Mouse (Mus musculus): ENCODE measurements around the gene Sec24b. TPM values are rescaled to one million over a fixed set of nuclear protein-coding genes. Genes with fewer than 3 reads are reported as not detected.
A peak's percentile ranks its signal among the peaks of the same experiment; 100 is the strongest.

The Sec24b gene
- polyA plus RNA-seq, 1 experiment from 2014 or later, result 33.5 TPM

DNA sequence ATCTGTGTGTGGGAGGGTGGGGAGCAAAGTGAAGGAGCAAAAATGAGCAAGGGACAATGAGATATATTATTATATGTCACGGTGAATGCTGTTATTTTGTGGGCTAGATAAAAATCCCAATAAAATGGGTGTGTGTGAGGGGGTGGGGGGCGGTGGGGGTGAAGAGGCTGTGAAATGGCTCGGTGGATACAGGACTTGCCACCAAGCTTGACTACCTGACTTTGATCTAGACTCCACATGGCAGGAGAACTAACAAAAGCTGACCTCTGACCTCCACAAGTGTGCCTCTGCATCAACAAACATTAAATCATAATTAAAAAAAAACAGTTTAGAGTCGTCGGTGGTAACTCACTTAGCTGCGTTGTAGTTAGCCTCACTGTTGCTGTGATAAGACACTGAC is 81.8 kb downstream of the Sec24b start:
- H3K36me3 ChIP-seq (ENCODE audit: control insufficient read depth, insufficient read depth, low read length), result peaks cover 27% of the 10 kb centered on the region
- H3K9me3 ChIP-seq (ENCODE audit: control insufficient read depth, low read length), result no peaks in the 10 kb centered on the region
- WGBS, result 48% methylated on average over 6 of the region's 6 CpGs
- H3K27ac ChIP-seq (replicated peaks; ENCODE audit: low read depth, low read length), result no peak overlapping the region
- H3K4me1 ChIP-seq (ENCODE audit: control insufficient read depth, insufficient read depth, low read length), result no peaks in the 10 kb centered on the region
- H3K9ac ChIP-seq (ENCODE audit: low read depth, low read length), result no peak overlapping the region
- H3K4me3 ChIP-seq (ENCODE audit: low read depth, low read length), result no peak overlapping the region
- no peak overlapping the region for H3K4me2 ChIP-seq (ENCODE audit: low read depth, low read length)
- ATAC-seq (ENCODE audit: low read depth), result no peak
- DNase-seq (ENCODE audit: low spot score), result no peak
- H3K27me3 ChIP-seq (replicated peaks; ENCODE audit: control insufficient read depth, insufficient read depth, low read length), result no peaks in the 10 kb centered on the region

DNA sequence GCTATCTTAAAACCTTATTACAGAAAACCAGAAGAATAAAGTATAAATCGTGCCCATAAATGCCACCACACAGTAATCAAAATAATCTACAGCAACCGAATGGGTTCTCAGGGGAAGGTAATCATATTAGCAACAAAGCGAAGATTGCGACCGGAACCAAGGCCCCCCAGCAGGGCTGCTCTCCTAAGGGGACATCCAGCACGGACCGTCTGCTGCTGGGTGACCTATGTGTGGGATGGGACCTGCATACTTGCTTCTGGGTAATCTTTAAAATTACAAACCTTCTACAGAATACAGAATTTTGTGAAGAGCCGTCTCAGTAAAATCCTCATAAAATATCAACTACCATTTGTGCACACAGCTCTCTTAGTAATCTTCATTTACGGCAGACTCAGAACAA is 82.6 kb downstream of the Sec24b start:
- no peak overlapping the region for H3K4me2 ChIP-seq (ENCODE audit: low read depth, low read length)
- H3K9ac ChIP-seq (ENCODE audit: low read depth, low read length), result no peak overlapping the region
- H3K27me3 ChIP-seq (replicated peaks; ENCODE audit: control insufficient read depth, insufficient read depth, low read length), result no peaks in the 10 kb centered on the region
- DNase-seq (ENCODE audit: low spot score), result no peak
- H3K36me3 ChIP-seq (ENCODE audit: control insufficient read depth, insufficient read depth, low read length), result peaks cover 21% of the 10 kb centered on the region
- no peak for ATAC-seq (ENCODE audit: low read depth)
- H3K4me3 ChIP-seq (ENCODE audit: low read depth, low read length), result no peak overlapping the region
- H3K9me3 ChIP-seq (ENCODE audit: control insufficient read depth, low read length), result no peaks in the 10 kb centered on the region
- no peaks in the 10 kb centered on the region for H3K4me1 ChIP-seq (ENCODE audit: control insufficient read depth, insufficient read depth, low read length)
- 77% methylated on average over 9 of the region's 9 CpGs for WGBS
- no peak overlapping the region for H3K27ac ChIP-seq (replicated peaks; ENCODE audit: low read depth, low read length)

GRCm38 (mm10) chr3:129976317-129976716 is 85.0 kb downstream of the Sec24b start:
- no peak for ATAC-seq (ENCODE audit: low read depth)
- no peak for DNase-seq (ENCODE audit: low spot score)
- Histone ChIP-seq H3K9me3 (ENCODE audit: control insufficient read depth, low read length) (no peaks in the 10 kb centered on the region), H3K4me1 (ENCODE audit: control insufficient read depth, insufficient read depth, low read length) (no peaks in the 10 kb centered on the region), H3K36me3 (ENCODE audit: control insufficient read depth, insufficient read depth, low read length) (0 out of 2 replicates have a peak, but pooled peaks cover under 1% of the 10 kb centered on the region), H3K27me3 (replicated peaks; ENCODE audit: control insufficient read depth, insufficient read depth, low read length) (no peaks in the 10 kb centered on the region), H3K9ac (ENCODE audit: low read depth, low read length) (no peak overlapping the region), H3K27ac (replicated peaks; ENCODE audit: low read depth, low read length) (no peak overlapping the region), H3K4me3 (ENCODE audit: low read depth, low read length) (no peak overlapping the region), H3K4me2 (ENCODE audit: low read depth, low read length) (no peak overlapping the region)
- whole genome bisulfite sequencing, result 87% methylated on average over 5 of the region's 5 CpGs

DNA sequence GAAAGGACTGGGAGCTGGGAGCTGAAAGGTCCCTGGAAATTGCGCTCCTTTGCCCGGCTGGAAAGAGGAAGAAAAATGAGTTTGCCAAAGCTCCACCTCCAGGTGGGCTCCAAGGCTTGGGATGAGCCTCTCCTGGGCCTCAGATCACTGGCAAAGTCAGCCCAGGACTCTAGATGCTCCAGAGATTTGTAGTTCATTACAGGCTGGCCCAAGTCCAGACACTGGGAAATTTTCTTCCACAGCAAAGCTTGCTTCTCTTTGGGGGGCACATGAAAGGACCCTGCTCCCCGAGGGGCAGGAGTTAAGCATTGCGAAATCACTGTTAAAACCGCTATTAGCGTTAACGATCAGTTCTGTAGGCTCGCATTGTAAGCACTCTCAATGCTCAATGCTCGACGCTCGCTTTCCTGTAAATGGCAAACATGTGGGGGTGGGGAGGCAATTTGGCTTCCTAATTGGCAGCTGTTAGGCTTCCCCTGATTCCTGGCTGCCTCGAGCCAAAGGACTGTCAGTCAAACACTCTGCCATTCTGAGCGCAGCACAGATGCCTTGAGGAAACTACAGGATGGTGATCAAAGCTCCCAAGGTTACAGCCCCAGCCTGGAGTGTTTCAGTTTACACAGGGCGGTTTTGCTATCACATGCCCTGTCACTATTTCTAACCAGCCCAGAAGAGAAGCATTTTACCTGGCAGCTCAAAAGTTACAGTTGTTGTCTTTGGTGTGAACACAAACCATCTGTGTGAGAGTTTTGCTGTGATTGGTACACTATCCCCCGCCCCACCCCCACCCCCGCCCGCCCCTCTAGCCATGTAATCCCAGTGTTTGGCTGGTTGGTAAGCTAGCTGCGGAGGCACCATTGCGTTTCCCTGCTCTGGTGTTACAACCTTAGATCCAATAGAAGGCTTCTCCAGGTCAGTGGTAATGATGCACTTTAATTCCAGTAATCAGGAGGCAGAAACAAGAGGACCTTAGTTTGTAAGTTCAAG is 90.5 kb downstream of the Sec24b start:
- peak; percentile 73 for ATAC-seq (ENCODE audit: low read depth)
- H3K36me3 ChIP-seq (ENCODE audit: control insufficient read depth, insufficient read depth, low read length), result no peaks in the 10 kb centered on the region
- peaks cover 25% of the 10 kb centered on the region for H3K27me3 ChIP-seq (replicated peaks; ENCODE audit: control insufficient read depth, insufficient read depth, low read length)
- peak overlapping the region; percentile 99 for H3K4me2 ChIP-seq (ENCODE audit: low read depth, low read length)
- H3K4me3 ChIP-seq (ENCODE audit: low read depth, low read length), result peak overlapping the region; percentile 63
- no peak overlapping the region for H3K27ac ChIP-seq (replicated peaks; ENCODE audit: low read depth, low read length)
- peak overlapping the region; percentile 59 for H3K9ac ChIP-seq (ENCODE audit: low read depth, low read length)
- 9% methylated on average over 19 of the region's 19 CpGs for WGBS
- DNase-seq (ENCODE audit: low spot score), result peak; percentile 88
- no peaks in the 10 kb centered on the region for H3K9me3 ChIP-seq (ENCODE audit: control insufficient read depth, low read length)
- peaks cover 7% of the 10 kb centered on the region for H3K4me1 ChIP-seq (ENCODE audit: control insufficient read depth, insufficient read depth, low read length)

DNA sequence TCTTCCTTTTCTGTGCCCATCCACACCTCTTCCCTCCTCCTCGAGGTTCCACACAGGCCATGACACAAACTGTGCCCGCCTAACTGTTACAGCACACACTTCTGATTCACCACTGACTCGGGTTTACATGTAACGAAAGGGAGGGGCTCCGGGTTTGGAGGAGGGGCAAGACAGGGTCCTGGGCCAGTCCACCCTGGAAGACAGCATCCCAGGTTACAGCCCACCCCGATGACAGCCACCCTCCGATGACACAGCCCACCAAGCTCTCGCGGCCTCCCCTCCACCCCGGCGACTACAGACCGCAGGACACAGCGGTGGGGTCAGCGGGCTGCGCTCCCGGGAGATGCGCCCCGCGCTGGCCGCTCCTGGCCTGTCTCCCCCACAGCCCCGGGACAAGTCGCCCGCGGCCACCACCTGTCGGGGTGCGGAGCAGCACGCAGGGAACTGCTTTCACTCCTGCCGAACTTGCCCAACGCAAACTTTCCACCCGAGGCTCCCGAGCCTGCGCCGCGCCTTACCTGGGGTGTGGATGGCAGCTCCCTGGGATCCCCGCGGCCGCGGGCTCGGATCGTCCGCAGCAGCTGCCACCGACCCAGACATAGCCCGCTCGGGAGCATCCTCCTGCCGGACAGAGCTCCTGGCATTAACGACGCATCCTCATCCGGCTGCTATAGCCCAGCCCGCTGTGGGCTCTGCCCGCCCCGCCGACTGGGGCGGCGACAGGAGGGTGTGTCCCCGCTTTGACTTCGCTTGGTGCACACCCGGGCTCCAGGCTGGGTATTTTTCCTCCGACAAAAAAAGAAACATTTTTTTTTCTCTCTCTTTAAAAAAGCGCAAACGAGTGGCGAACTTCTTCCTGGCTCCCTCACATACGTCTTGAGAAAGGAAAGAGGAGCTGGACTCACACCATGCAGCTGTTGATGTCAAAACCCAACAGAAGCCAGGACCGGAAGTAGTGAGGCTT is 91.6 kb downstream of the Sec24b start, which contains the start of gene Mcub:
Mcub (minus strand) TSS at position 775 of the 964 bp plus-strand sequence.
- peak within 1 kb of the TSS; percentile 59 for H3K9ac ChIP-seq (ENCODE audit: low read depth, low read length)
- peak within 1 kb of the TSS; percentile 99 for H3K4me2 ChIP-seq (ENCODE audit: low read depth, low read length)
- no peaks in the 10 kb centered on the region for H3K9me3 ChIP-seq (ENCODE audit: control insufficient read depth, low read length)
- H3K36me3 ChIP-seq (ENCODE audit: control insufficient read depth, insufficient read depth, low read length), result no peaks in the 10 kb centered on the region
- H3K27ac ChIP-seq (replicated peaks; ENCODE audit: low read depth, low read length), result no peak within 1 kb of the TSS
- peaks cover 25% of the 10 kb centered on the region for H3K27me3 ChIP-seq (replicated peaks; ENCODE audit: control insufficient read depth, insufficient read depth, low read length)
- H3K4me1 ChIP-seq (ENCODE audit: control insufficient read depth, insufficient read depth, low read length), result peaks cover 7% of the 10 kb centered on the region
- ATAC-seq (ENCODE audit: low read depth) (peak; percentile 78), DNase-seq (ENCODE audit: low spot score) (peak; percentile 65)
- WGBS, result under 1% methylated on average over 44 of the region's 63 CpGs
- H3K4me3 ChIP-seq (ENCODE audit: low read depth, low read length), result peak within 1 kb of the TSS; percentile 63

DNA sequence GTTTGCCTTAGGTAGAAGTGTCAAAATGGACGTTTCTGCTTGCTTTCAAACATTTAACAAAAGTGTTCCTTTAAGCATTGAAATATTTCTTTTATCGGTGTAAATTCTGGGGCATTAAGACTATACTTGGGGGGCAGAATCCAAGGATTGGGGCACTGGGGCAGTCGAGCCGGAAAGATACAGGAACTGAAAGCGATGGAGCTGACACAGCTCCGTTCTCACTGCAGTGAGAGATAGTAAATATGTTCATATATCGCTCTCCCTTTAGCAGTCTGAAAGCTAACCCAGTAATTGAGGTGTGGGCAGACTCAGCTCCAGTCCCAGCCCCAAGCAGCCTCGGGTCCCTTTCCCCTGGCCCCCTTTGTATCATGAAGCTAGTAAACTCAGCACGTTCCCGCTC is 92.3 kb downstream of the Sec24b start:
- WGBS, result 39% methylated on average over 10 of the region's 10 CpGs
- Histone ChIP-seq H3K36me3 (ENCODE audit: control insufficient read depth, insufficient read depth, low read length) (no peaks in the 10 kb centered on the region), H3K27me3 (replicated peaks; ENCODE audit: control insufficient read depth, insufficient read depth, low read length) (peaks cover 25% of the 10 kb centered on the region), H3K4me3 (ENCODE audit: low read depth, low read length) (peak overlapping the region; percentile 63), H3K27ac (replicated peaks; ENCODE audit: low read depth, low read length) (no peak overlapping the region), H3K9ac (ENCODE audit: low read depth, low read length) (peak overlapping the region; percentile 59), H3K4me2 (ENCODE audit: low read depth, low read length) (peak overlapping the region; percentile 99), H3K4me1 (ENCODE audit: control insufficient read depth, insufficient read depth, low read length) (peaks cover 7% of the 10 kb centered on the region), H3K9me3 (ENCODE audit: control insufficient read depth, low read length) (no peaks in the 10 kb centered on the region)
- ATAC-seq (ENCODE audit: low read depth), result no peak
- DNase-seq (ENCODE audit: low spot score), result no peak

DNA sequence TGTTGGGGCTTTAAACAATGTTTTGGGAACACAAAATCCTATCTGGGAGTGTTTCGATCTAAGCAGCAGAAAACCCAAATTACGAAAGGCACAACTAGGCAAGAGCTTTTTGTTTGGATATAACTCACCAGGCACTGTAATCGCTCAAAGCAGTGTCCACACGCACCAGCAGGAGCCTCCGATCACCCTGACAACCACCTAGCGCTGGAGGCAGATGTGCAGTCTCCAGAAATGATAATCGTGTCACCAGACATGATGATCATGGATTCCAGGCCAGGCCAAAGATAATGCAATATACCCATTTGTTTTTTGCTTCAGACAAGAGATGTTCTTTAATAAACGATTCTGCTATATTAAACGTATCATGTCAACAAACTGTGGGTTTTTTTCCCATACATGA is 93.5 kb downstream of the Sec24b start:
- H3K9ac ChIP-seq (ENCODE audit: low read depth, low read length), result no peak overlapping the region
- ATAC-seq (ENCODE audit: low read depth), result no peak
- no peaks in the 10 kb centered on the region for H3K36me3 ChIP-seq (ENCODE audit: control insufficient read depth, insufficient read depth, low read length)
- H3K27ac ChIP-seq (replicated peaks; ENCODE audit: low read depth, low read length), result no peak overlapping the region
- peaks cover 7% of the 10 kb centered on the region for H3K4me1 ChIP-seq (ENCODE audit: control insufficient read depth, insufficient read depth, low read length)
- H3K4me2 ChIP-seq (ENCODE audit: low read depth, low read length), result no peak overlapping the region
- H3K4me3 ChIP-seq (ENCODE audit: low read depth, low read length), result no peak overlapping the region
- DNase-seq (ENCODE audit: low spot score), result no peak
- H3K9me3 ChIP-seq (ENCODE audit: control insufficient read depth, low read length), result no peaks in the 10 kb centered on the region
- H3K27me3 ChIP-seq (replicated peaks; ENCODE audit: control insufficient read depth, insufficient read depth, low read length), result peaks cover 25% of the 10 kb centered on the region
- 77% methylated on average over 9 of the region's 9 CpGs for WGBS

DNA sequence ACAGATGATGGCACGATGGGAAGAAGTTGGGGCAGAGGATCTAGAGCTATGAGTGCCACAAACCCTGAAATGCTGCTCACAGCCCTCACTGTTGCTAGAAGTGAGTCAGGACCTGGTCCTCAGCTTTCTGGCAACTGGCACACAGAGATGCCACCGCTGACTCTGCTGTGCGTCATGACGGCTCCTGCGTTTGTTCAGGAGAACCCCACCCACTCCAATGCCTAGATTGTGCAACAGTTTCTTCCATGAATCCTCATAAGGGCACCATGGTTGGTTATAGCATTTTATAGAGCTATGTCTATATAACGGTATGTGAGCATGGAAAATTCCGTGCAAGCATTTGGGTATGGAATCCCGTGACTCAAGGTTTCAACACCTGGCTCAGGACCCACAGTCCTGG is 96.7 kb downstream of the Sec24b start:
- H3K4me3 ChIP-seq (ENCODE audit: low read depth, low read length), result no peak overlapping the region
- no peak overlapping the region for H3K9ac ChIP-seq (ENCODE audit: low read depth, low read length)
- H3K4me1 ChIP-seq (ENCODE audit: control insufficient read depth, insufficient read depth, low read length), result no peaks in the 10 kb centered on the region
- no peak overlapping the region for H3K27ac ChIP-seq (replicated peaks; ENCODE audit: low read depth, low read length)
- no peaks in the 10 kb centered on the region for H3K36me3 ChIP-seq (ENCODE audit: control insufficient read depth, insufficient read depth, low read length)
- no peak overlapping the region for H3K4me2 ChIP-seq (ENCODE audit: low read depth, low read length)
- H3K9me3 ChIP-seq (ENCODE audit: control insufficient read depth, low read length), result no peaks in the 10 kb centered on the region
- peaks cover 18% of the 10 kb centered on the region for H3K27me3 ChIP-seq (replicated peaks; ENCODE audit: control insufficient read depth, insufficient read depth, low read length)
- ATAC-seq (ENCODE audit: low read depth), result no peak
- 85% methylated on average over 8 of the region's 8 CpGs for WGBS
- DNase-seq (ENCODE audit: low spot score), result no peak
